Mouse (Mus musculus): Measurements from ENCODE around the gene Pemt. TPM values are rescaled to one million over a fixed set of nuclear protein-coding genes. Genes with fewer than 3 reads are reported as not detected.

Gene Pemt
- total RNA-seq, 2 experiments from 2014 or later: 5.3 to 6.3 TPM

DNA sequence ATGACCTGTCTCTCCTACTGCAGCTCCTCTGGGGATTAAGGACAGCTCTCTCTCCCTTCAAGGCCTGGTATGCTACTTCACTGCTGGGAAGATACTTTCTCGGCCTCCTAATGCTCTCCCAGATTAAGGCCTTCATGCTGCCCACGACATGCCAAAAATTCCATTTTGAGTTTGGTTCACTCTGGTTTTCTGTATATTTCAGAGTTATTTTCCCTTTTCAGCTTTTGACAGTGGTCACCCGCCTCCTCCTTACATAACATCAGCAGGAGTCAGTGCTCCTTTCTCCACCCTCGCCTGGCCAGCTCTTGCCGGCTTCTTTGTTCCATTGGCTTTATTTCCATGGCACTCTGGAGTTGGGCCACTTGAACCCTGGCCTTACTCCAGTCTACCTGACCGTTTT lies 41.6 kb downstream of the Pemt start:
- no peak for DNase-seq (ENCODE audit: low spot score in 2 of 2)

DNA sequence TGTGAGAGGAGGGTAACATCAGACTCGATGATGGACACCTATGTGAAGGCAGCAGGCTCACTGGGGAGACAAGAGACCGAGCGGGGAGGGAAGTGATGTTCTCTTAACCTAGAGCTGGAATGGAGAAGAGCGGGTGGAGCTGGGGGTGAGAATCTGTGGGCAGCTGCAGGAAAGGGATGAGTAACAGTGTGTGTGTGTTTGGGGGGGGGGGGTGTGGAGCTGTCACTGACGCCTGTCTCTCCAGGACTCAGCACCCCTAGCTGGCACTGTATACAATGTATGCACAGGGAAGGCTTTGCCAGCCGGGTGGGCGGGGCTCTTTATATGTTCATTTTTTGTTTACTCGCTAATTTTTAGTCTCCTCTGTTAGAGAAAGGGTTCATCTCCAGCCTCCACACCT lies 42.5 kb downstream of the Pemt start:
- no peak for DNase-seq (ENCODE audit: low spot score in 2 of 2)

DNA sequence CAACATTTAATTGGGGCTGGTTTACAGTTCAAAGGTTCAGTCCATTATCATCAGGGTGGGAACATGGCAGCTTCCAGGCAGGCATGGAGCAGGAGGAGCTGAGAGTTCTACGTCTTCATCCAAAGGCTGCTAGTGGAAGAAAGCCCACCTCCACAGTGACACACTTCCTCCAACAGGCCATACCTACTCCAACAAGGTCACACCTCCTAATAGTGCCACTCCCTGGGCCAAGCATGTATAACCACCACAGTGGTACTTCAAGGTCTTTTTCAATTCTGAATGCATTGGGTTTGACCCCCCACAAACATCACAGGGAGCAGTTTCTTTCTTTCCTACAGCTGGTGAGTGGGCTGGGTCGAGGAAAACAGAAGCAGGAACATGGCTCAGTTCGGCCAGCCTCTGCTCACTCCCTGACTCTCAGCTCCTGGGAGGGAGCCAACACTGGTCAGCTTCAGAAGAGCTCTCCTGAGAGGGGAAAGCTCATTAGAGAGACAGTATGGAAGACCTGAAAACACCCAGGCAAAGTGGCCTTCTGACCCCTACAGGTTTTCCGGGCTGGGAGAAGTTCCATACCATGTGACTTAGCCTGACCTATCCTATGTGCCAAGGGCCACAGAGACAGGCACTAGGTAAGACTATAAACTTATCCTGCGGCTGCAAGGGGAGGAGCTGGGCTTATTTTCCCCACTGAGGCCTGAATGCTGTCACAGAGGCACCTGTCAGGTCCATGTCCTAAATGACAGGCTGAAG lies 44.9 kb downstream of the Pemt start:
- DNase-seq (ENCODE audit: low spot score in 2 of 2): no peak

DNA sequence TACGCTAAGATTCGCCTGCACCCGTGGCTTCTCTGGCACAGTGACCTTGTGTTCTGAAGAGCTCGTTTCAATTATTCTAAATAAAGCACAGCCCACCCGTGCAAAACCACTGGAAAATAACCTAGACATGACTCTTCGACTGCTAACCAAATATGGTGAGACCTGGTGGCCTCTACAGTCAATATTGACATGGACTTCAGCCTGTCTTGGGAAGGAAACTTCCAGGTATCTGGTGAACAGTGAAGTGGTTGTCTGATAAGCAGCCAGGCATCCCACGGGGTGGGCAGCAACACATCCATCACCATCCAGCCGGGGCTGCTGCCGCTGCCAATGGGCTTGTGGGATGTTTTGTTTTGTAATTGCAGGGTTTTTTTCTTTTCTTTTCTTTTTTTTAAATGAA lies 52.0 kb downstream of the Pemt start:
- DNase-seq (ENCODE audit: low spot score in 2 of 2): no peak

DNA sequence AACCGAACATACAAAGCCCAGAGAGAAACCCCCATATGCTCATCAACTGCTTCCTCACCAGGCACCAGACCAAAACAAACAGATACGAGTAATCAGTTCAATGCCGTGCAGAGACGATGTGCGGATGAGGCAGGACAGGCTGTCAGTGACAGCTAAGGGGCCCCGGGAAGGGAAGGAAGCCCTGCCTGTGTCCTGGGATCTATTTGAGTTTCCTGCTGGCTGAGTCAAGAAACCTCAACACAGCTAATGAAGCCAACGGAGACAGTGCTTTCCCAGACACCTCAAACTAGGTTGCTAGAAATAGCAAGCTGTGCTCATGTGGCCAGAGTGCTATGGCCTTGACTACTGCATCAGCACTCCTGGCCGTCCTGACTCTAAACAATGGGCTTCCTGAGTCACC lies 54.9 kb downstream of the Pemt start:
- no peak for DNase-seq (ENCODE audit: low spot score in 2 of 2)

DNA sequence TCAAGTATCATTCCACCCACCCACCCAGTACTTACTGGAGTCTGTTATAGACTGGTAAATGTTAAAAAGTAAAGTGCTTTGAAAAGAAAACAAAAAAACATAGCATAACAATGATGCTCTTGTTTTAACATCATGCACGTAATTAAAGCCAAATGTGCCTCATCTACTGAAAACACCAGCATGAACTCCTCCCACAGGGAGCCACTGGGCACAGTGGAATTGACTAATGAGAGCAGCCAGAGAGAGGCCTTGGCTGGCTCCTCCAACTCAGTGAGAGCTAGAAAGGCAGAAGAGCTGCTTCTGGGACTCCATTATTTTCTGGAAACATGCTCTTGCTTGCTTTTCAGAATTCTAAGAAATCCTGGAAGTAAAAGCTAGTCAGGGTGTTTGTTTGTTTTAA lies 56.9 kb downstream of the Pemt start:
- no peak for DNase-seq (ENCODE audit: low spot score in 2 of 2)

DNA sequence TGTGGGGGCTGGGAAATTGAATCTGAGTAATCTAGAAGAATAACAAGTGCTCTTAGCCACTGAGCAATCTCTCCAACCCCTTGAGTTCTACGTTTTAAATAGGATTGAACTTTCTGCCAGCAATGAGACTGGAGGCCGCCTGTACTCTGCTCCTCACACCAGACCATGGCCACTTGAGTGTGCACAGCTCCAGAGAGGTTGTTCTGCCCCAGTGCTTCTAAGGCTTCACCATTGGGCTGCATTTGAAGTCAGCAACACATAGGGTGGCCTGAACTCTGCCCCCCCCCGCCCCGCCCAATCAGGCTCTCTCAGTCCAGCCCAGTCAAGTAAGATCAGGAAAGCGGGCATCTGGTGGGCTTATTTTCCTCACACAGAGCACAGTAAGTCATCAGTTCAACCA lies 68.5 kb downstream of the Pemt start:
- DNase-seq (ENCODE audit: low spot score in 2 of 2): no peak

DNA sequence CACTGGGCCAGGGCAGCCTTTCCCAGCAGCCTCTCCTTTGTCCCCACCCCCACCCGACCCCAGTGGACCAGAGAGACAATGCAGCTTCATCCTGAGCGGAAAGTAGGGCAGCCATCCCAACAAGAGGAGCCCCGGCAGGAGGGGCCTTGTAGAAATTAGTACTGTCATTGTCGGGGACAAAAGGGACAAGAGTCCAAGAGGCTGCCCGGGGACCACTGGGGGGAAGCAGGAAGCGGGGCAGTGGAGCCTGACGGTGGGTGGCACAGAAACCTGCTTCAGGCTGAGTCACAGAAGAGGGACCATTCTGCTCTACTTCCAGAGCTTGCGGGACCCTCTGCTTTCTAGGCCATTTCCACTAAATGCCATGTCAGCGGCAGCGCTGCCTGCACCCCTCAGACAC lies 71.0 kb downstream of the Pemt start:
- no peak for DNase-seq (ENCODE audit: low spot score in 2 of 2)

DNA sequence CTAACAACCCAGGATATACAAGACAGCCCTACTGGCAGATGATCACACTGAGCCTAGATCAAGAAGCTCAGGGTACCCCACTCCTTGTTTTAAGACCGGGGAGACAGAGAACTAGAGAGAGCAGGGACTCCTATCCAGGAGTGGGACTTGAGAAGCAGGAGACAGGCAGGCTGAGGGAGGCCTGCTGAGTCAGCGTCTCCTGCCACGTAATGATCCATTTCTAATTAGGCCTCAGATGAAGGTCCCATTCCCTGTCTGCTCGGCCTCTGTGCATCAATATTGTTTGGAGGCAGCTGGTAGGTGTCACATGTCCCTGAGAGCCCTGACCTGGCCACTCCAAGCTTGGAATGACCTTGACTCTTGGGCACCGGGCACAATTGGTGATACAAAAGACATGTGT lies 72.9 kb downstream of the Pemt start:
- no peak for DNase-seq (ENCODE audit: low spot score in 2 of 2)

DNA sequence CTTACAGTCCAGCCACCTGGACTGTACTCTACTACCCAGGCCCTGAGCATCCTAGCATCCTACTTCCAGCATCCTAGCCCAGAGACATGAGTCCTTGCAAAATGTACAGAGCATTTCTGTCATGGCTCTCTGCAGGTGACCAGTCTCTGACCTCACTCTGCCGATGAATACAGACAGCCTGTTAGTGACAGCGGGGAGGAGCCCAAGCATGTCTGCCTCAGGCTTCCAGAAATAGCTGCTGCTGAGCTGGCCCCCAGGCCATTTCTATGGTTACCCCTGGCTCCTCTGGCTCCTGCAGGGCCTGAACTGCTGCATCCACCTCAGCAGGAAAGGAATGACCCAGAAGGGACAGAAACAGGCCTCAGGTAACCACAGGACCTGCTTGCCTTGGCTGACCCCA lies 74.6 kb downstream of the Pemt start:
- DNase-seq (ENCODE audit: low spot score in 2 of 2): no peak

DNA sequence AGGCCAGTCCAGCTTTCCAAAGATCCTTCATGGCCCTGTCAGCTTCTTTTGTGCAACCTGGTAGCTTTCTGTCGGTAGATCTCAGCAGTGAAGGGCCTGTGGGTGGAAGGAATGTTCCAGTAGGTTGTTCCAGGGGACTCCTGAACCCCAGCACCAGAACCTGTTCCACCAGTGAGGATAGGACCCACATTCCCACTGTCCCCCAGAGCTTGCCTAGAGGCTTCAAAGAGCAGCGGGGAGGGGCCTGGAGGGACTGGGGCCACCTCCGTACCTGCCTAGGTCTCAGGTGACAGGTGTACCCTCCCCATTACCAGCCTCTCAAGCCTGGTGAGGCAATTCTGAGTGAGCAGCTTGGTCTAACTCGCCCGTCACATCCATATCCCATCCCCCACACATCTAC lies 75.5 kb downstream of the Pemt start:
- DNase-seq (ENCODE audit: low spot score in 2 of 2): no peak

DNA sequence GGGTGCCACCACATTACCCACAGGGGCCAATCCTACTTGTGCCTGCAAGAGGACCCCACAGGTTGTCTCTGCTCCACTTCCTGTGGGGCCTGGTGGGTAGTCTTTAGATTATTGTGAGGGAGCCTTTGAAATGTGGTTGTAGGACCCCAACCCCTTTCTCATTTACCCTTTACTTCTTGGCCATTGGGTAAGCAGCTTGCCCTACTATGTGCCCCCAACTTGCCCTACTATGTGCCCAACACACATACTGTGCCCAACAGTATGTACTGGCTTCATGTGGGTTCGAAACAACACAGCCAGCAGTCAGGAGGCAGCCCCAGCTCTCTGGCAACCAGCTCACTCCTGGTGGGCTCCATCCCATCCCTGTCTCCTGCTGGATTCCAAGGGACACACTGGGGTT lies 78.5 kb downstream of the Pemt start:
- DNase-seq (ENCODE audit: low spot score in 2 of 2): no peak

DNA sequence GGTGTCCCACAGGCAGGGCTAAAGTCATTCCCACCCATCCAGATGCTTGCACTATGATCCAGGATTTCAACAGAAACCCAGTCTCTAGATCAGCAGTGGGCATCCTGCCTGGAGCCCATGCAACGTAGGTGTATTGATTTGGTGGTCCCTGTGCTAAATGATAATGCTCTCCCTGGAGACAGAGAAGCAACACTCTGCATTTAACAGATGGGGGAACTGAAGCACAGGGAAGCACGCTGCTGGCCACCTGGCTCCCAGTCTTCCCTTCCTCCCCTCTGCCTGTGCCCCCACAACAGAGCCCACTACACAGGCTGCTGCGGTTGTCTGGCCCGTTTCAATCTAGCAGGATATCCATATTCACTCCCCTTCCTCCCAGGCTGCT lies 80.2 kb downstream of the Pemt start:
- peak; percentile 60 to 73 for DNase-seq (ENCODE audit: low spot score in 2 of 2)

DNA sequence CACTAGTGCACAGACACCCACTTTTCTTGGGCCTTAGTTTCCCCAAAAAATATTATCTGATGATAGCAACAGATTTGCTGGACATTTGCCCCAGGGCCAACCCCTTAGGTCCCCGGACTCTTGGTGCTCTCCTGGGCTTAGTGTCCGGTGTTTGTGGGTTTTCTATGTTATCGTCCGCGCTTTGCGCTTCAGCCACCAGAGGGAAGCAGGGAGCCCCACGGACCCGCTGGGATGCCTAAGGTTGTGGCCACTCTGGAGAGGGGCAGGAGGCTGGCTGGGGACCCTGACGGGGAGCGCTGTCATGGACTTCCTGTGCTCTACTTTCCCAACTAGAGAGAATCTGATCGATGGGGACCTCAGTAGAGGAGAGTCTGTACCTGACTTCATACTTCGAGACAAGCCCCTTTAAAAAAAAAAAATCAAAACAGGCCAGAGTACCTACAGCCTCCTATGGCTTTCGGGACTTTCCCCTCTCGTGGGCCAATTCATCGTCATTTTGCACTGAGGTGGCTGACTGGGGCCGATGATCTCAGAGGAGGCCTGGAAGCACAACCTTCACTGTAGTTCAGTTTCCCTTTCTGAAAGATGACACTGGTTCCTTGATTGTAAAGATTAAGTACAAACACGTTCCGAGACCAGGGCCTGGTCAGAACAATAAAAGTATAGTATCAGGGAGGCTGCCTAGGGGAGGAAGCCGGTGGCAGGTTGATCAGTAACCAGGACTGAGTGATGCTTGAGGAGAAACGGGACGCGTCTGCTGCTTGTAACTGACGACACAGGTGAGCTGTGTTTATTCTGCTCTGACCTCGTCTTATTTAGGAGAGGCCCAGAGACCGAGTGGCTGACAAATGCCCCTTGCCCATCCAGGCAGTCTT lies 80.8 kb downstream of the Pemt start:
- DNase-seq (ENCODE audit: low spot score in 2 of 2): peak; percentile 81 to 83

DNA sequence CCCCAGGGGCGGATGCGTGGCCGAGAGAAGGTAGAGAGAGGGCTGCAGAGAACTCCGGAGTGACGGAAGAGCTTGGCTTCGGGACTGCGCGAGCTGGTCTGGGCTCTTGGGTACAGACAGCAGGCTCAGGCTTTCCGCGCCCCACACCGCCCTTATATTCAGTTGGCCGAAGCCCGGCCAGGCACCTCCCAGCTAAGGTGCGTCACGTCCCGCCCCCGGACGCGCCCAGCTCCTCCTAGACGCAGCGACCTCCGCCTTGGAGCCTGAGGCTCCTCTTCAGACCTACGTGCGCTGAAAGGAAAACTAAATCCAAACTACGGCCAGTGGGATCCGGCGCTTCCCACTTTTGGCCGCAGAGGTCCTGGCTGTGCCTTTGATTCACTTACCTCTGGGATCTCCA lies 81.5 kb downstream of the Pemt start, which contains the start of gene Rasd1:
Gene Rasd1, minus strand, starts transcription at position 127 of the 400 bp plus-strand sequence.
- peak; percentile 50 to 73 for DNase-seq (ENCODE audit: low spot score in 2 of 2)

DNA sequence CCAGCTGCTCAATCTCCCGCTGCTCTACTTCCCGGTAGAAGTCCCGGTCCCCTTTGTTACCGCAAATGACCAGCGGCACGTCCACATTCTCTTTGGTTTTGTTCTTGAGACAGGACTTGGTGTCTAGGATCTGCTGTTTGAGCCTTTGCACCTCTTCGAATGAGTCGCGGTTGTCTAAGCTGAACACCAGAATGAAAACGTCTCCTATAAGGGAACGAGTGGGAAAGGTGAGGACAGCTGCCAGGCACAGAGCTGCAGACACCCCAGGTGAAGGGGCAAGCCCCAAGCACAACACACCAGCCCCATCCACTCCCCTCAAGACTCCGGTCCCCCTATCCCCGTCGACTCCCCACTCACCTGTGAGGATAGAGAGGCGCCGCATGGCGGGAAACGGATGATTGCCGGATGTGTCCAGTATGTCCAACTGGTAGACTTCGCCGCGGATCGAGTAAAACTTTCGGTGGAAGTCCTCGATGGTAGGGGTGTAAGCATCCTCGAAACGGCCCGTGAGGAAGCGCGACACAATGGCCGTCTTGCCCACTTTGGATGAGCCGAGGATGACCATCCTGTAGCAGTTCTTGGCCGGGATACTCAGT lies 82.0 kb downstream of the Pemt start:
- DNase-seq (ENCODE audit: low spot score in 2 of 2): peak in 1 of 2 experiments; percentile 25

DNA sequence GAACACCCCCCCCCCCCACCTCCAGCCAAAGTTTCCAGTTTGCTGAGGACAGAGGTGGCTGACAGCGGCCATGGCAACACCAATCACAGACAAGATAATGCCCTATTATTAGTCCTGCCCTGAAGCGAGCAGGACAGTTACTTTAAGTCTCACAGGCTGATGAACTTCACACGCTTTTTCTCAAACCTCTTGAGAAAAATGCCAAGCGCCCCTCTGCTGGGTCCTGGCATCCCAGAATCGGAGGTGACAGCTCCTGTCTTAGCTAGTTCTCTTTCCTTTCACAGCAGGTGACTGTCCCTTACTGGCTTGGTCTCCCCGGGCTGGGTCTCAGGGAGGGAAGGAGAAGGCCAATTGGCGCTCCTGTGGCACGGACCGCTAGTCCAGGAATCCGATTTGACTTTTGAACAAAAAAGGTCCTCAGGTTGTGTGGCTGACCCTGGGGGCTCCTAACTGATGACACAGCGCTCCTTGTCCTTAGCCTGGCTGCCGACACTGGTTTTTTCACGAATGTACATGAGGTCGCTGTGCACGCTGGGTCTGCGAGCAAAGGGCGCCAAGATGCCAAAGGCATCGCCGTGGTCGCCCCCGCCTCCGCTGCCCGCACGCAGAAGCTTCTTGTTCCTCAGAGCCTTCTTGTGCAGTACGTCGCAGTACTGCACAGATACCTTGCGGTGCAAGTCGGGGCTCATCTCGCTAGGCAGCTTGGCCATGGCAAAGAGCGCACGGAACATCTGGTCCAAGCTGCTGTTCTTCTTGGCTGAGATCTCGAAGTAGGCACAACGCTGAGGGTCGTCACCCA lies 82.7 kb downstream of the Pemt start:
- no peak for DNase-seq (ENCODE audit: low spot score in 2 of 2)

DNA sequence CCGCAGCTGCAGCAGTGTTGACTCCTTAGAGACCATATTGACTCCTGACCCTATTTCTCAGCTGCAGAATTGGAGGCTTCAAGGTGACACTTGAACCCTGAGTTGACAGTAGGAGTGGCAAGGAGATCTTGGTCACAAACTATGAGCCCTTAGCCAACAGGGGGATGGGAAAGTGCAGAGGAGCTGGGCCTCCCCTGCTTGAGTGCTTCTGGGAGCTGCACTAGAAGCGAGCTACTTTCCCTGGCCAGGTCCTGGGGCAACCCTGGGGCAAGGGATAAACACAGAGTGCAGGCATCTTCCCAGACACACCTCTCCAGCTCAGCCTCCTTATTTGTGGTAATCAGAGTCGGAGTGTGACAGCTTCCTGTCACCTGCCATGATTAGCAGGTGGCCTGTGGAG lies 83.7 kb downstream of the Pemt start:
- no peak for DNase-seq (ENCODE audit: low spot score in 2 of 2)

DNA sequence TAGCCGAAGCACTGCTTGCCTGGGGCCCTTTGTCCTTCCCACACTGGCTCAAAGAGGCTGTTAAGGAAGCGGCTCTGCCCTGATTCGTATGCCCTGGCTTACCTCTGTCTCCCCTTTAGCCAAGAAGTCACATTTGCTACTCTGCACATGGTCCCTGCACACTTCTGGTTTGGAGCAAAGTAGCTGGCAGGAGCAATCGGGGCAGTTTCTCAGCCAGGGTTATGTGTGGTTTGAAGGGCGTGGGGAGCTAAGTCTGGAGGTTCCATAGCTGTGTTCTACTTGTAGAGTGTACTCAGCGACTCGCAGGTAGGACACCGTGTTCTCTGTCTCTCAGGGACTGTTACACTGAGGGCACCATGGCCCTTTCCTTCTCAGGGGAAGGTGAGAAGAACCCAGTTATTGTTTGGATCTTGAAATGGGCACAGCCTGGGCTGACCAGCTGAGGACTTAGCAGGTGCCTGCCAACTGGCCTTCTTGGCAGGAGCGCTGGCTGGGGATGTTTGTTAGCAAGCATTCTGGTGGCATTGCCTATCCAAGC lies 84.9 kb downstream of the Pemt start:
- DNase-seq (ENCODE audit: low spot score in 2 of 2): no peak

DNA sequence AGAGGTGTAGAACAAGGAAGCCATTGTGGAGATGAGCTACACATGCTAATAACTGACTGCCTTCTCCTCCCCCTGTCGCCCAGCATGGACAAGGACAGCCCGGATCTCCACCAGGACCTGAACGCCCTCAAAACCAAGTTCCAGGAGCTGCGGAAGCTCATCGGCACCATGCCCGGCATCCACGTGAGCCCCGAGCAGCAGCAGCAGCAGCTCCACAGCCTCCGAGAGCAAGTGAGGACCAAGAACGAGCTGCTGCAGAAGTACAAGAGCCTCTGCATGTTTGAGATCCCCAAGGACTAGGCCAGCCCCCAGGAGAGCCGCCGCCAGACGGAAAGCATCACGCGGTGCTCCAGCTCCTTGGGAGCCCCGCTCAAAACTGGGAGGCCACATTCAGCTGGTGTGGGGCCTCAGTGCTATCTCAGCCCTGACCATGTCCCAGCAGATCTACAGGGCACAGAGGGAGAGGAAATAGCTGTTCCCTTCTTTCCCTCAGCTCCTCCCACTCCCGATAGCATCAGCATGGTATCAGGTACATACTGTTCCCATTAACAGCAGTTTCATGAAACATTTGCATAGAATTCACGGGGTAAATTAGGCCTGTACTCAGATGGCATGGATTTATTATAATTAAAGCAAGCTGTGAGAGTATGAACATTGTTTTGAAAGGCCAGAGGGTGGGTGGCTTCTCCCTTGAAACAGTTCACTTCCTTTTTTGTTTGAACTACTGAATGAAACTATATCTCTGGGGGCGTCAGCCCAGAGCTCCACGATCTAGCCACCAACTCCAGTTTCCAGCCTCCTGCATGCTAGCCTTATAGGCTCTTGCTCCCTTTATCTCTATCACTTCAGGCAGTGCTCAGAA lies 85.6 kb downstream of the Pemt start:
- DNase-seq (ENCODE audit: low spot score in 2 of 2): peak in 1 of 2 experiments; percentile 67
